Mouse (Mus musculus): ENCODE measurements around the gene Xpo6.

DNA sequence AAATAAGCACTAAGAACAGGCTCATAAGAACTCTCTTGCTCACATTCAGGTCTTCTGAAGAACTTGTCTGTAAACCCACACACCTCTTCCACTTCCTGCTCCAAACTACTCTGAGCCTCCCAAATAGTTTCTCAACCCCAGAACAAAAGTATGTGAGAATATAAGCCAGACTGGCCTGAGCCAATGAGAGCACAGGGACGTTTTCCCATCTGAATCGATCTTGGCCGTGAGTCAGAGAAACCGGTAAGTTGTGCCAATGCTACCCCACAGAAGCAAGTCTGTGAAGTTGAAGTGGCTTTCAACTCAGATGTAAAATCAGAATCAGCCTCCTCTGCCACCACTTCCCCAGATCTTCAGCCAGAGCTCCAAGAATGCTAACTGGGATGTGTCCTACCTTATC, 87.0 kb downstream of the Xpo6 start:
- TF ChIP-seq CTCF (IDR thresholded peaks at IDR 0.05; ENCODE audit: borderline replicate concordance, insufficient read depth, low read depth, low read length) (no peak), POLR2A (IDR thresholded peaks at IDR 0.05; ENCODE audit: borderline replicate concordance, insufficient read depth, low read length) (no peak)
